Mouse (Mus musculus) left cerebral cortex, postnatal 36 days (tissue): ENCODE results near the gene Olfr1154. TPM values are rescaled to one million over a fixed set of nuclear protein-coding genes. Genes with fewer than 3 reads are reported as not detected.

Experiments used
- DNase-seq, 2 experiments: peaks; one replicate each; pipeline ENCODE4 v3.0.0; 2021 to 2022; ENCODE audit warnings: low spot score in 2 of 2, mixed read lengths in 1 of 2
- intact Hi-C: fragments of 180-260 bp; cut with DNase I; formaldehyde crosslinking; loops from one replicate; pipeline ENCODE4 v1.15.1; 2025
- total RNA-seq, 2 experiments: library from RNA; stranded (reverse); gene quantifications; 2 replicates each; pipeline ENCODE4 v1.2.3; 2021

Gene Olfr1154
- not detected for total RNA-seq

DNA sequence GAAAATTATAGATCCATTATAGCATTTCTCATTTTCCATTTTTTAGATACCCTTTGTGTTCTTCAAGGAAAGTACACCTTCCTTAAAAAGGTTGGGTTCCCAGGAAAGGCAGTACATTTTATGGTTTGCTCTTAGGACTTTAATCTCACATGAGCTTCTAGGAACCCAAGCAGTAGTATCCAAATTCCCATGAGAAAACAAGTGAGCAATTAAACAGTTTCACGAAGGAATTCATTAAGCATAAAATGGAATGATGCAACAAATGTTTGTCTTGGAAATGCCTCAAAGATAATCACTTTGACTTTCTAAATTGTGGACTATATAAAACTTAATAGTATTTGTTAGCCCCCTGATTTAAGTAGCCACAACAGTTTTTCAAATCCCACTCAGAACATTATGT, at the start of gene Olfr1154:
Gene Olfr1154 (minus strand): TSS at position 101 of the 400 bp plus-strand sequence.
- intact Hi-C loops = no loop called here
- no peak for DNase-seq

DNA sequence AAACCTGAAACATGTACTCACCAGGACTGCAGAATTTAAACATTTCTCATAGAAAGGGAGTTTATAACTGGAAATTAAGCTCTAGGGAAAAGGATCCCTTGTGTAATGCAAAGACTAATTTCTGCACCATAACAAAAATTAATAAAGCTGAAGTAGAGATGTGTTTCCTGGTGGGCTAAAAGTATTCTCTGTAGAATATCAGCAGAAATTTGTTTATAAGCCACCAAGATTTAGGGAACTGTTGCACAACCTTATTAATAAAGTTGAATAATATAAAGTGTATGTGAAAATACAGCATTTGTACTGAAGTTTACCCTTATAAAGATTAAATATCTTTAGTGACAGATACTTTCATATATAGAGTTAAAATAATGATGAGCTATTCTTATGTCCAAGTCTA, 48.0 kb upstream of the Olfr1154 start, which contains the start of gene Olfr1156:
Gene Olfr1156 (minus strand): TSS at position 101 of the 400 bp plus-strand sequence.
- intact Hi-C loops = no loop called here

DNA sequence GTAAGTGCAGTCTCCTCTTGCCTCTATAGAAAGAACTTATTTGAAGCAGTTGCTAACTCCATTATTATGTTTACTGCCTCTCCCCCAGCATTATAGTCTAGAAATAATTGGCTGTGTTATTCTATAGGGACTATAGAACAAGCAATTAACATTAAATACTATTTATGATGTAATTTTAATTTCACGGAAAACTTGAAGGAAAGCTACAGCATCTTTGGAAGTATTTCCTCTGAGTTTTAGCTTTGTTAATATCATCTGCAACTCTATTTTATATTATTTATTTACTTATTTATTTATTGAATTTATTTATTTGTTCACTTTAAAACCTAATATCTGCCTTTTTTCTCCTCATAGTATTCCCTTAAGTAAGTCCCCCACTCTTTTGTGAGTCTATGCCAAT, 40.1 kb upstream of the Olfr1154 start, which contains the start of gene Olfr1155:
Gene Olfr1155 (minus strand): TSS at position 101 of the 400 bp plus-strand sequence.
- no peak for DNase-seq
- intact Hi-C loops = no loop called here

More for the DNA sequence above, 48.0 kb upstream of the Olfr1154 start, which contains the start of gene Olfr1156:
- no peak for DNase-seq

DNA sequence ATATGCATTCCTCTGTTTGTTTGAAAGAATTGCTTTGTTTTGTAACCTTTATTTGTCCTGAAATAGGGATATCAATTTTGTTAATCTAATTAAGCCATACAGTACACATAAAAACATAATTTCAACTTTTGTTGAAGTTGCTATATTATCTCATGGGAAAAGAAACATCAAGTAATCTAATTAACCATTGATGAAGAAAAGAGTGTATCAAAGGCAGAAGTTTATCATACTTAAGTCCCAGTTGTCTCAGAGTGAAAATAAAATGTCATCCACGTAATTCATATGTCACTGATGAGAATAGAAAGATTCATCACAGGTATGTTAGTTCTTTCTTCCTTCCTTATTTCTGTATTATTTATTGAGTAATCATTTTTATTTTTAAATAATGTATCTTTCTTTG, 10.3 kb downstream of the Olfr1154 start, which contains the start of gene Olfr1153:
Gene Olfr1153 (plus strand): TSS at position 301 of the 400 bp plus-strand sequence.
- no peak for DNase-seq
- intact Hi-C loops = no loop called here

DNA sequence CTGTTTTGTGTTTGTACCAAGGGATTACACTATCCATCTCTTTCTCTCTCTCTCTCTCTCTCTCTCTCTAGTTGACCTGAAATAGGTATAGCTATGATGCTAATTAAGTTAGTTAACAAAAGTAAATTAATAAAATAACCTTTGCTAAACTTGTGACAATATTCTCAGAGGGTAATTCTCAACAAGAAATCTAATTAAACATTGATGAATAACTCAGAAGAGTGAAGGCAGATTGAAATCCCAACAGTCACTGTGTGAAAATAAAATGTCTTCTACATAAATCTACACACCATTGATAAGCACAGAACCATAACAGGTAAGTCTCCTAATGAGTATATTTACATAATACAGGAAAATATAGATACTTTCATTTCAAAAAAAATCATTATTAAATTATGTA, 38.8 kb downstream of the Olfr1154 start, which contains the start of gene Olfr1152:
Gene Olfr1152 (plus strand): TSS at position 301 of the 400 bp plus-strand sequence.
- intact Hi-C loops = no loop called here
- DNase-seq = no peak

DNA sequence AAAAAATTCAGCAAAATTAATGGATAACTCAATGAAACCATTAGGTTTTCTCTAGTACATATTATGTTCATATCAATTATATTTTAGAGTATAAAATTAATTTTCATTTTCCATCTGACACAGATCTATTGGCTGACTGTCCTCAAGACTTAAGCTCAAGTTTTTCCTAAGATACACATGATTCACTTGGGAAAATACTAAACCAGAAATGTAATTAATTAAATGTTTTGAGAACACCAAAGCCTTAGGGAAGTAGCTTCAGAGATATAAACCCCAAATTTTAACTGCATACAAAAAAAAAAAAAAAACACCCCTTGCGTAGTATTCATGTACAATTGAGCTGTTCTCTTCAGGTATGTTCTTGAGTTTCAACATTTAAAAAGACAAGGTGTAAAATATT, 49.4 kb downstream of the Olfr1154 start, which contains the start of gene Olfr1151:
Gene Olfr1151 (plus strand): TSS at position 301 of the 400 bp plus-strand sequence.
- DNase-seq = no peak
- intact Hi-C loops = no loop called here

Other genes starting within 250 kb of the Olfr1154 start
- gene Olfr1134, start 246.7 kb downstream of the Olfr1154 start, total RNA-seq = not detected
- gene Olfr1135, start 231.5 kb downstream of the Olfr1154 start, total RNA-seq = not detected
- gene Olfr1136, start 211.2 kb downstream of the Olfr1154 start, total RNA-seq = not detected
- gene Olfr1137, start 192.0 kb downstream of the Olfr1154 start, total RNA-seq = not detected
- gene Olfr1138, start 165.2 kb downstream of the Olfr1154 start, total RNA-seq = not detected
- not detected for gene Olfr1140, start 161.4 kb downstream of the Olfr1154 start, total RNA-seq
- not detected for gene Olfr1141, start 151.2 kb downstream of the Olfr1154 start, total RNA-seq
- not detected for gene Olfr152, start 125.7 kb downstream of the Olfr1154 start, total RNA-seq
- gene Olfr1143, start 104.6 kb downstream of the Olfr1154 start, total RNA-seq = not detected
- not detected for gene Olfr1145, start 95.3 kb downstream of the Olfr1154 start, total RNA-seq
- not detected for gene Olfr1148, start 74.6 kb downstream of the Olfr1154 start, total RNA-seq
- gene Olfr1150-ps1, start 61.2 kb downstream of the Olfr1154 start, total RNA-seq = not detected
- gene Olfr1151, start 49.3 kb downstream of the Olfr1154 start, total RNA-seq = not detected
- not detected for gene Olfr1152, start 38.7 kb downstream of the Olfr1154 start, total RNA-seq
- gene Olfr1153, start 10.2 kb downstream of the Olfr1154 start, total RNA-seq = not detected
- gene Olfr1155, start 40.0 kb upstream of the Olfr1154 start, total RNA-seq = not detected
- gene Olfr1156, start 47.9 kb upstream of the Olfr1154 start, total RNA-seq = not detected
- not detected for gene Olfr1157, start 63.1 kb upstream of the Olfr1154 start, total RNA-seq
- gene Olfr74, start 69.5 kb upstream of the Olfr1154 start, total RNA-seq = not detected
- gene Olfr1158, start 84.9 kb upstream of the Olfr1154 start, total RNA-seq = not detected
- not detected for gene Olfr1160, start 103.1 kb upstream of the Olfr1154 start, total RNA-seq
- gene Olfr1161, start 117.6 kb upstream of the Olfr1154 start, total RNA-seq = not detected
- not detected for gene Olfr73, start 132.5 kb upstream of the Olfr1154 start, total RNA-seq
- gene Olfr1162, start 146.0 kb upstream of the Olfr1154 start, total RNA-seq = not detected
- not detected for gene Olfr1163, start 166.7 kb upstream of the Olfr1154 start, total RNA-seq
- gene Olfr1164, start 188.8 kb upstream of the Olfr1154 start, total RNA-seq = not detected
- not detected for gene Olfr1166, start 223.1 kb upstream of the Olfr1154 start, total RNA-seq